Comparison of ENCODE assay signal across 8 mouse cellular contexts in the genomic region with DNA sequence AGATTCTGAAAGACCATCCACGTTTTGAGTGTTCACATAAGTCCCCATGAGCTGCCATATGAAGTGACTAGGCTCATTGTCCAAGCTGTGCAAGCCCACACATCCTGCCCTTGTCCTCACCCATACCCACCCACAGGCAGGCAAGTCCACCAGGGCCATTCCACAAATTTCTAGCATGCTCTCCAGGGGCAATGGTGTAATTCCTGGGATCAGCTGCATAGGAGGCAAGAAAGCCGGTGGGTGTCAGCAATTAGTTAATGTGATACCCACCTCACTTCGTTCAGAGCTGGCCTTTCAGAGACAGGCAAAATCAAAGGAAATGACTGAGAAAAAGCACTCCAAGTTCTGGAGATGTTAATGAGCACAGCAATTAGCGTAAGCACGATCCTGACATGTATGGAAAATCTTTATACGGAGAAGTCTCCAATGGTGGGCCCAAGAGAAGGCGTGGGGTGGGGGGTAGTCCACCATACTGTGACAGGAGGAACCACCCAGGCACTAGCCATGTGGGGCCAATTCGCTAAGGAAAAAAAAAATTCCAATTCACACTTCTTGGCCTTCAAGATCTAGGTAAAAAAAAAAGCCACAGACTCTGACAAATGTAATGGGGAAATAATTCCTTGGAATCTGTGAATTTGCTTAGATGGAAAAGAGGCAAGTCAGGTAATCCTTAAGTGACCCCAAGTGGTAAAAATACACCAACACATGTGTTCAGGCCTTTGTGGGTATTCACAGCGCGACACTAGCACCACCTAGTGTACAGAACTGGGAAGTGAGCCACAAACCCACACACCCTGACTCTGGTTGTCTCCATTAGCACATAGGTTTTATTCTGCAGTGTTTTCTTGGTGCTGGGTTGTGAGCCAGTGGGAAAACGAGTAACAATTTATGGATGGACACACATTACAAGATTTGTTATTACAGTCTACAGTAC. TPM values are rescaled to one million over a fixed set of nuclear protein-coding genes. Genes with fewer than 3 reads are reported as not detected.
A peak's percentile ranks its signal among the peaks of the same experiment; 100 is the strongest.
DNase-seq lines count a peak whose midpoint lies in the region; ATAC-seq lines count a peak whose summit lies in the region.

No protein-coding gene starts in this region.

- ATAC-seq in embryonic facial prominence, embryonic 14.5 days (ENCODE audit: low read depth), result peak; percentile 91
- peak; percentile 82 for ATAC-seq in kidney, embryonic 14.5 days (ENCODE audit: low FRiP score, low TSS enrichment)
- ATAC-seq in limb, embryonic 15.5 days (ENCODE audit: insufficient number of reproducible peaks, low FRiP score, low TSS enrichment, low read depth), result peak; percentile 85; the same call in 1 of the 2 replicates

- H3K4me2 ChIP-seq in embryonic facial prominence, embryonic 14.5 days (ENCODE audit: low read depth, low read length), result no peak overlapping the region
- no peak overlapping the region for H3K4me2 ChIP-seq in kidney, embryonic 14.5 days (replicated peaks; ENCODE audit: low read depth, low read length)
- no peak overlapping the region for H3K4me2 ChIP-seq in limb, embryonic 15.5 days

- 13% methylated on average over 11 of the region's 11 CpGs for WGBS in embryonic facial prominence, embryonic 14.5 days
- WGBS in kidney, embryonic 14.5 days, result 24% methylated on average over 11 of the region's 11 CpGs
- 15% methylated on average over 11 of the region's 11 CpGs for WGBS in limb, embryonic 15.5 days

- no peaks in the 10 kb centered on the region for H3K9me3 ChIP-seq in embryonic facial prominence, embryonic 14.5 days (ENCODE audit: control insufficient read depth, low read length)
- no peaks in the 10 kb centered on the region for H3K9me3 ChIP-seq in kidney, embryonic 14.5 days (ENCODE audit: control insufficient read depth, low read length)
- no peaks in the 10 kb centered on the region for H3K9me3 ChIP-seq in limb, embryonic 15.5 days

- peaks cover 25% of the 10 kb centered on the region for H3K36me3 ChIP-seq in embryonic facial prominence, embryonic 14.5 days (ENCODE audit: control insufficient read depth, insufficient read depth, low read length)
- H3K36me3 ChIP-seq in kidney, embryonic 14.5 days (ENCODE audit: control insufficient read depth, insufficient read depth, low read length), result peaks cover 18% of the 10 kb centered on the region
- peaks cover 26% of the 10 kb centered on the region for H3K36me3 ChIP-seq in limb, embryonic 15.5 days
- H3K36me3 ChIP-seq in splenic B cell, adult 2 months (ENCODE audit: control insufficient read depth, insufficient read depth, low read length, poor library complexity, severe bottlenecking), result 0 out of 2 replicates have a peak, but pooled peaks cover 7% of the 10 kb centered on the region

- DNase-seq in A20 (ENCODE audit: low read depth, low spot score), result peak; percentile 71
- DNase-seq in adrenal gland, postnatal 4 days (ENCODE audit: low spot score in 2 of 2), result peak; percentile 54 to 71
- peak; percentile 93 for DNase-seq in embryonic facial prominence, embryonic 14.5 days (ENCODE audit: low spot score)
- DNase-seq in heart, adult 9 months (ENCODE audit: low spot score in 2 of 2), result peak; percentile 77 to 86
- peak; percentile 77 for DNase-seq in naive thymus-derived CD4-positive, alpha-beta T cell, adult 2 months (ENCODE audit: low read depth)
- peak; percentile 82 for DNase-seq in splenic B cell, adult 2 months (ENCODE audit: low read depth, low spot score)

- no peak overlapping the region for H3K27ac ChIP-seq in embryonic facial prominence, embryonic 14.5 days (replicated peaks; ENCODE audit: low read depth, low read length)
- H3K27ac ChIP-seq in kidney, embryonic 14.5 days (ENCODE audit: low read depth, low read length), result no peak overlapping the region
- H3K27ac ChIP-seq in limb, embryonic 15.5 days, result no peak overlapping the region

- peaks cover 3% of the 10 kb centered on the region; the same call in 1 of the 2 replicates for H3K4me1 ChIP-seq in embryonic facial prominence, embryonic 14.5 days (ENCODE audit: control insufficient read depth, insufficient read depth, low read length)
- peaks cover 18% of the 10 kb centered on the region for H3K4me1 ChIP-seq in kidney, embryonic 14.5 days (ENCODE audit: control insufficient read depth, insufficient read depth, low read length)
- H3K4me1 ChIP-seq in limb, embryonic 15.5 days, result peaks cover 8% of the 10 kb centered on the region

- no peak overlapping the region for H3K9ac ChIP-seq in embryonic facial prominence, embryonic 14.5 days (ENCODE audit: low read depth, low read length)
- H3K9ac ChIP-seq in kidney, embryonic 14.5 days (ENCODE audit: low read depth, low read length), result no peak overlapping the region
- no peak overlapping the region for H3K9ac ChIP-seq in limb, embryonic 15.5 days

- H3K27me3 ChIP-seq in embryonic facial prominence, embryonic 14.5 days (replicated peaks; ENCODE audit: control insufficient read depth, insufficient read depth, low read length), result no peaks in the 10 kb centered on the region
- no peaks in the 10 kb centered on the region for H3K27me3 ChIP-seq in kidney, embryonic 14.5 days (ENCODE audit: control insufficient read depth, insufficient read depth, low read length)
- H3K27me3 ChIP-seq in limb, embryonic 15.5 days, result no peaks in the 10 kb centered on the region
- H3K27me3 ChIP-seq in splenic B cell, adult 2 months (ENCODE audit: control insufficient read depth, insufficient read depth, low read length, poor library complexity, severe bottlenecking), result no peaks in the 10 kb centered on the region; the same call in 1 of the 2 replicates

- H3K4me3 ChIP-seq in embryonic facial prominence, embryonic 14.5 days (ENCODE audit: low read depth, low read length), result no peak overlapping the region
- no peak overlapping the region for H3K4me3 ChIP-seq in kidney, embryonic 14.5 days (ENCODE audit: low read length)
- no peak overlapping the region for H3K4me3 ChIP-seq in limb, embryonic 15.5 days

RNA-seq across cellular contexts. Expression of a gene that starts 34.4 kb away (rescaled TPM):
- total RNA-seq in adrenal gland, postnatal 4 days (2021), result 100 to 1,000 TPM; 103 to 116 TPM
- 128 and 148 TPM in 2 replicates for polyA plus RNA-seq in embryonic facial prominence, embryonic 14.5 days (2014; fragmentation: Nextera tagmentation; extraction: Ambion mirVana)
- polyA plus RNA-seq in kidney, embryonic 14.5 days (2014; fragmentation: Nextera tagmentation; extraction: Ambion mirVana), result 132 and 179 TPM in 2 replicates
- polyA plus RNA-seq in limb, embryonic 15.5 days (2015; fragmentation: Nextera tagmentation; extraction: Ambion mirVana), result 120 and 127 TPM in 2 replicates

RNA-seq across cellular contexts. Expression of a gene that starts 54.3 kb away (rescaled TPM):
- 10 to 100 TPM; 28.1 to 28.7 TPM for total RNA-seq in adrenal gland, postnatal 4 days (2021)
- polyA plus RNA-seq in embryonic facial prominence, embryonic 14.5 days (2014; fragmentation: Nextera tagmentation; extraction: Ambion mirVana), result 20.9 and 22.3 TPM in 2 replicates
- polyA plus RNA-seq in kidney, embryonic 14.5 days (2014; fragmentation: Nextera tagmentation; extraction: Ambion mirVana), result 11.7 and 18.3 TPM in 2 replicates
- polyA plus RNA-seq in limb, embryonic 15.5 days (2015; fragmentation: Nextera tagmentation; extraction: Ambion mirVana), result 13.0 and 14.0 TPM in 2 replicates
